Mouse (Mus musculus) telencephalon, adult 2 months (tissue): Measurements from ENCODE around the gene Atxn1.

Source experiments
- DNase-seq: peaks from one replicate; pipeline ENCODE4 v3.0.0-alpha.2; 2011; ENCODE audit warnings: low read depth, low spot score

The Atxn1 gene

GRCm38 (mm10) chr13:45593914-45594313 lies 370.9 kb downstream of the Atxn1 start:
- DNase-seq = no peak

GRCm38 (mm10) chr13:45590898-45591297 lies 373.9 kb downstream of the Atxn1 start:
- DNase-seq = no peak

- no peak for DNase-seq
These were observed 381.7 kb downstream of the Atxn1 start for GRCm38 (mm10) chr13:45583061-45583460.

GRCm38 (mm10) chr13:45582294-45582693 lies 382.5 kb downstream of the Atxn1 start:
- no peak for DNase-seq

GRCm38 (mm10) chr13:45579751-45580150 lies 385.1 kb downstream of the Atxn1 start:
- no peak for DNase-seq

GRCm38 (mm10) chr13:45577784-45578183 lies 387.0 kb downstream of the Atxn1 start:
- no peak for DNase-seq

GRCm38 (mm10) chr13:45577366-45577765 lies 387.4 kb downstream of the Atxn1 start:
- no peak for DNase-seq

GRCm38 (mm10) chr13:45576185-45576584 lies 388.6 kb downstream of the Atxn1 start:
- no peak for DNase-seq

GRCm38 (mm10) chr13:45572768-45573167 lies 392.0 kb downstream of the Atxn1 start:
- no peak for DNase-seq

GRCm38 (mm10) chr13:45571795-45572262 lies 393.0 kb downstream of the Atxn1 start:
- DNase-seq = no peak

- DNase-seq = no peak
These were observed 394.9 kb downstream of the Atxn1 start for GRCm38 (mm10) chr13:45569932-45570331.

- DNase-seq = no peak
These were observed 399.9 kb downstream of the Atxn1 start for GRCm38 (mm10) chr13:45564946-45565345.

- no peak for DNase-seq
These were observed 402.8 kb downstream of the Atxn1 start for GRCm38 (mm10) chr13:45562011-45562410.

- no peak for DNase-seq
These were observed 404.3 kb downstream of the Atxn1 start for GRCm38 (mm10) chr13:45560543-45560942.

- DNase-seq = no peak
These were observed 405.6 kb downstream of the Atxn1 start for GRCm38 (mm10) chr13:45559258-45559657.

- DNase-seq = no peak
These were observed 406.4 kb downstream of the Atxn1 start for GRCm38 (mm10) chr13:45558367-45558766.

- no peak for DNase-seq
These were observed 411.1 kb downstream of the Atxn1 start for GRCm38 (mm10) chr13:45553674-45554073.

GRCm38 (mm10) chr13:45547549-45547948 lies 417.3 kb downstream of the Atxn1 start:
- DNase-seq = no peak

- DNase-seq = no peak
These were observed 417.9 kb downstream of the Atxn1 start for GRCm38 (mm10) chr13:45546946-45547345.

GRCm38 (mm10) chr13:45545974-45546373 lies 418.8 kb downstream of the Atxn1 start:
- DNase-seq = no peak

- DNase-seq = peak; percentile 76
These were observed 425.6 kb downstream of the Atxn1 start for GRCm38 (mm10) chr13:45539205-45539568.

GRCm38 (mm10) chr13:45538532-45539204 lies 426.1 kb downstream of the Atxn1 start:
- peak; percentile 86 for DNase-seq

- DNase-seq = no peak
These were observed 426.7 kb downstream of the Atxn1 start for GRCm38 (mm10) chr13:45538091-45538490.

GRCm38 (mm10) chr13:45537110-45537509 lies 427.7 kb downstream of the Atxn1 start:
- DNase-seq = no peak
